Mouse (Mus musculus): ENCODE results near the gene Ush1g. TPM values are rescaled to one million over a fixed set of nuclear protein-coding genes. Genes with fewer than 3 reads are reported as not detected.
A peak's percentile ranks its signal among the peaks of the same experiment; 100 is the strongest.

Ush1g gene
- 0.06 and 0.11 TPM in 2 replicates for polyA plus RNA-seq (2015; fragmentation: Nextera tagmentation; extraction: Ambion mirVana)

DNA sequence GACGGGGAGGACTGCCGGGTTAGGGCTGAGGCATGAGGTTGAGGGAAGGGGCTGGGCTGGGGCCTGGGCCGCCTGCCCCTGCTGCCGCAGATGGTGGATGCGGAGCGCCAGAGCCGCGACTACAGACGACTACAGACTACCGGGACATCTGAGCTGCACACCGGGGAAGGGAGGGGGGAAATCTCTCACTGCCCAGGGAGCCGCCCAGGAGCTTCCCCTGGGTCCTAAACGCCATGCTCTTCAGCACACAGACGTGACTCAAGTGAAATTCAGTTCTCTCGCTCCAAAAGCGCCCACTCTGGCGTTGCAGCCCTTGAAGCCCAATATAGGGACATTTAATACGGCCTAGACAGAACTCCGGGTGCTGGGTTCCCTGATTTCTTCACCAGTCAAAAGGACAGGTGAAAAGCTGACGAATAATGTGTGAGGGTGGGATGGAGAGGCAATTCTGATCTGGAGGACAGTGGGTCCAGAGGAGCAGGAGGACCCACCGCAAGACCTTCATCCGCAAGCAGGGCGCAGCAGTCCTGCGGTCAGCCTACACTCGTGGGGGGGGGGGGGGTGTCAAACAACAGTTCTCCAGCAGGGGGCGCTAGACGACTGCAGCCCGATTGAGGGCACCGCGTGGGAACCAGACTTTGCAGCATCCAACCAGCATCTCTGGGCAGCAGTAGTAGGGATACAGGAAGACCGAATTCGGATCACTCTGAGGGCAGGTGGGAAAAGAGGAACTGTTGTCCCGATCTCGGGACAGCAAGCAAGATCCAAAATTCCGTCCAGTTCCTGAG is at the start of gene Ush1g:
Gene Ush1g, minus strand, starts transcription at position 136 of the 788 bp plus-strand sequence.
- peak; percentile 47; the same call in 1 of the 2 replicates for ATAC-seq

DNA sequence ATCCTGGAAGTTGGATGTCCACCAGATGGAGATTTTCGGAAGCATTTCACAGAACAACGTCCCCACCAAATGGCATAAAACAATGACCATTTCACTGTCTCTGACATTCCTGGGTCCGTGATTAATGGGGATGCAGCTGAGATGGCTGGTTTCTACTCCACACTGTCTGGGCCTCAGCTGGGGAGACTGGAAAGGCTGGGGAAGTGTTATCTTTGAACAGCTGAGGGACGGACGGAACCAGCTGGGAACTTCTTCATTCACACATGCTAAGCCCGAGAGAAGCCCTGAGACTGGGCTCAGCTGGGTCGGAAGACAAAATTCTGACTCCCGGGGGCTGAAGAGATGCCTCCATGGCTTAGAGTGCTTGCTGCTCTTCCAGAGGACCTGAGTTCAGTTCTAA is 49.5 kb upstream of the Ush1g start:
- ATAC-seq, result no peak

More for the DNA sequence above, at the start of gene Ush1g:
- Histone ChIP-seq H3K9me3 (ENCODE audit: control insufficient read depth, low read length) (no peaks in the 10 kb centered on the region), H3K4me1 (ENCODE audit: control insufficient read depth, insufficient read depth, low read length) (peaks cover 9% of the 10 kb centered on the region; the same call in 1 of the 2 replicates), H3K36me3 (ENCODE audit: control insufficient read depth, insufficient read depth, low read length) (no peaks in the 10 kb centered on the region), H3K4me2 (ENCODE audit: low read depth, low read length) (no peak within 1 kb of the TSS; the same call in 1 of the 2 replicates), H3K27me3 (replicated peaks; ENCODE audit: control insufficient read depth, insufficient read depth, low read length) (peaks cover 83% of the 10 kb centered on the region), H3K27ac (ENCODE audit: low read length) (no peak within 1 kb of the TSS), H3K9ac (ENCODE audit: low read depth, low read length) (peak within 1 kb of the TSS; percentile 44; the same call in 1 of the 2 replicates), H3K4me3 (ENCODE audit: low read length) (peak within 1 kb of the TSS; percentile 11)
- 5% methylated on average over 35 of the region's 35 CpGs for WGBS

DNA sequence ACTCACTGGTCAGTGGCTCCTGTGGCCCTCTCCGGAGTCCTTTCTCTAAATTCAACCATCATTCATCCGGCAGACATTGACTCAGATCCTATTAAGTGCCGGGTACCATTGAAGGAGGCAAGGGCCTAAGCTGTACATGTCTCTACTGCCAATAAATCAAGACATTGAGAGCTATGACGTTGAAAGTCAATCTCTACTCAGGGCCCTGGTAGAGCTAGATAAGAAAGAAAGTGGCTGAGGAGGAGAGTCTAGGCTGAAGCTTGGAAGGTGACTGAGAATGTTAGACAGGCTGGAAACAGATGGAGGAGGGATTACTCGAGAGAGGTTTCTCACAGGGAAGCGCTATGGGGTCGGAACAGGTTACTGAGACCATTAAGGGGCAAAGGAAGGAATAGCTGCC is 48.5 kb upstream of the Ush1g start:
- no peak overlapping the region for H3K9ac ChIP-seq (ENCODE audit: low read depth, low read length)
- H3K27me3 ChIP-seq (replicated peaks; ENCODE audit: control insufficient read depth, insufficient read depth, low read length), result peaks cover 26% of the 10 kb centered on the region
- H3K4me3 ChIP-seq (ENCODE audit: low read length), result no peak overlapping the region
- 55% methylated on average over 7 of the region's 7 CpGs for WGBS
- H3K4me1 ChIP-seq (ENCODE audit: control insufficient read depth, insufficient read depth, low read length), result peaks cover 16% of the 10 kb centered on the region
- no peak overlapping the region for H3K27ac ChIP-seq (ENCODE audit: low read length)
- H3K36me3 ChIP-seq (ENCODE audit: control insufficient read depth, insufficient read depth, low read length), result no peaks in the 10 kb centered on the region
- H3K9me3 ChIP-seq (ENCODE audit: control insufficient read depth, low read length), result no peaks in the 10 kb centered on the region
- no peak for ATAC-seq
- no peak overlapping the region for H3K4me2 ChIP-seq (ENCODE audit: low read depth, low read length)

More for the DNA sequence above, 49.5 kb upstream of the Ush1g start:
- H3K36me3 ChIP-seq (ENCODE audit: control insufficient read depth, insufficient read depth, low read length), result no peaks in the 10 kb centered on the region
- peaks cover 26% of the 10 kb centered on the region for H3K27me3 ChIP-seq (replicated peaks; ENCODE audit: control insufficient read depth, insufficient read depth, low read length)
- H3K4me2 ChIP-seq (ENCODE audit: low read depth, low read length), result no peak overlapping the region
- 65% methylated on average over 8 of the region's 8 CpGs for WGBS
- no peak overlapping the region for H3K27ac ChIP-seq (ENCODE audit: low read length)
- no peak overlapping the region for H3K4me3 ChIP-seq (ENCODE audit: low read length)
- H3K4me1 ChIP-seq (ENCODE audit: control insufficient read depth, insufficient read depth, low read length), result peaks cover 16% of the 10 kb centered on the region
- no peaks in the 10 kb centered on the region for H3K9me3 ChIP-seq (ENCODE audit: control insufficient read depth, low read length)
- H3K9ac ChIP-seq (ENCODE audit: low read depth, low read length), result no peak overlapping the region

DNA sequence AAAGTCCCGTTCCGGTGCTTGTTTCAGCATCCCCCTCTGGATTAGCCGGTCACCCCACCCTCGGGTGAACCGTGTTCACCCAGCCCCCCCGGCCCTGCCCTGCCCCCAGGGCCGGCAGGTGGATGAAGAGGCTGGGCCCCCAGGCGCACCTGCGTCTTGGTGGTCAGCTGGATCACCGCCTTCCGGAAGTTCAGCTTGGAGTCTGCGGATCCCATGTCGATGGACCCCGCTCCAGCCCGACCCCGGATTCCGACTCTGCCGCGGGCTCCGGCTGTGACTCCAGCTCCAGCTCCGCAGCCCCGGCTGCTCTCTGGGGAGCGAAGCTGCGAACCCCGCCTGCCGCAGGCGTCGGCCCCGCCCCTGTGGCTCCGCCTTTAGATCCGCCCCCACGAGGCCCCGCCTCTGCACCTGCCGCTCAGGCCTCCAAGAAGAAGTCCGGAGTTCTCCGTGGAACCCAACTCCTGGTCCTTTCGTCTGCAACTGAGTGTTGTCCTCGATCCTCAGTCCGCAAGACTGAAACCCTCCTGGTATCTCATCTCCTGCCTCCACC is 45.6 kb upstream of the Ush1g start, which contains the start of gene Hid1:
Gene Hid1, minus strand, starts transcription at position 362 of the 550 bp plus-strand sequence.
- Histone ChIP-seq H3K27me3 (replicated peaks; ENCODE audit: control insufficient read depth, insufficient read depth, low read length) (peaks cover 13% of the 10 kb centered on the region), H3K4me3 (ENCODE audit: low read length) (peak within 1 kb of the TSS; percentile 60), H3K27ac (ENCODE audit: low read length) (peak within 1 kb of the TSS; percentile 60), H3K4me1 (ENCODE audit: control insufficient read depth, insufficient read depth, low read length) (peaks cover 10% of the 10 kb centered on the region), H3K9me3 (ENCODE audit: control insufficient read depth, low read length) (no peaks in the 10 kb centered on the region), H3K36me3 (ENCODE audit: control insufficient read depth, insufficient read depth, low read length) (no peaks in the 10 kb centered on the region), H3K4me2 (ENCODE audit: low read depth, low read length) (peak within 1 kb of the TSS; percentile 90), H3K9ac (ENCODE audit: low read depth, low read length) (peak within 1 kb of the TSS; percentile 72)
- under 1% methylated on average over 37 of the region's 39 CpGs for WGBS
- peak; percentile 88 for ATAC-seq

DNA sequence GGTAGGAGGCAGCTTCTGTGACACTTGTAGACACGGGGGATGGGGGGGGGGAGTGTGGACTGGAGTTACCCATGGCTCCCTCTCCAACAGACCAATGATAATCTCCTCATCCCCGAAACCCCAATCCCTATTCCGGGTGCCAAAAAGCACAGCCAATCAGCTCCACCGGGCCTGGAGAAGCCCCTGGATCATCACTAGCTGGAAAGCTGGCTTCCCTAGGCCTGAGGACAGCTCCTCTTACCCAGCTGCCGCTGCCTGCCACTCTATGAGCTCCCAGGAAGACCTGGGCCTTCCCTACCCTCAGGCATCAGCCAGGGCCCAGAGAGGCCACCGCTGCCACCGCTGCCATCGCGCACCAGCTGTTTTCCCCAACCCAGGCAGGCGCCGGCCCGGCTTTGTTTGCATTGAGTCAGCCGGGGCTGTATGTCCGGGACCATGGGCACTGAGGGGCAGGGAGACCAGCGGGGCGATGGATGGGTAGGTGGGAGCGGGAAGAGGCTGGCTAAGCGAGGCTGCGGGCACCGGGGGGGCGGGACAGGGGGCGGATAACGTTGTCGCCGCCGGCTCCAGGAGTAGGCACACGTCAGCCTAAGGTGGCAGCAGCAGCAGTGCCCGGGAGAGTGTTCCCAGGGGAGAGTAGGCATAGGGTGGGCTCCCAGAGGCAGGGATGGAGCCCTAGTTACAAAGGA is 45.0 kb upstream of the Ush1g start:
- 4% methylated on average over 28 of the region's 28 CpGs for WGBS
- Histone ChIP-seq H3K27me3 (replicated peaks; ENCODE audit: control insufficient read depth, insufficient read depth, low read length) (peaks cover 13% of the 10 kb centered on the region), H3K9me3 (ENCODE audit: control insufficient read depth, low read length) (no peaks in the 10 kb centered on the region), H3K27ac (ENCODE audit: low read length) (peak overlapping the region; percentile 60), H3K4me2 (ENCODE audit: low read depth, low read length) (peak overlapping the region; percentile 90), H3K4me1 (ENCODE audit: control insufficient read depth, insufficient read depth, low read length) (peaks cover 10% of the 10 kb centered on the region), H3K36me3 (ENCODE audit: control insufficient read depth, insufficient read depth, low read length) (no peaks in the 10 kb centered on the region), H3K9ac (ENCODE audit: low read depth, low read length) (peak overlapping the region; percentile 72), H3K4me3 (ENCODE audit: low read length) (peak overlapping the region; percentile 60)
- ATAC-seq, result peak; percentile 45

DNA sequence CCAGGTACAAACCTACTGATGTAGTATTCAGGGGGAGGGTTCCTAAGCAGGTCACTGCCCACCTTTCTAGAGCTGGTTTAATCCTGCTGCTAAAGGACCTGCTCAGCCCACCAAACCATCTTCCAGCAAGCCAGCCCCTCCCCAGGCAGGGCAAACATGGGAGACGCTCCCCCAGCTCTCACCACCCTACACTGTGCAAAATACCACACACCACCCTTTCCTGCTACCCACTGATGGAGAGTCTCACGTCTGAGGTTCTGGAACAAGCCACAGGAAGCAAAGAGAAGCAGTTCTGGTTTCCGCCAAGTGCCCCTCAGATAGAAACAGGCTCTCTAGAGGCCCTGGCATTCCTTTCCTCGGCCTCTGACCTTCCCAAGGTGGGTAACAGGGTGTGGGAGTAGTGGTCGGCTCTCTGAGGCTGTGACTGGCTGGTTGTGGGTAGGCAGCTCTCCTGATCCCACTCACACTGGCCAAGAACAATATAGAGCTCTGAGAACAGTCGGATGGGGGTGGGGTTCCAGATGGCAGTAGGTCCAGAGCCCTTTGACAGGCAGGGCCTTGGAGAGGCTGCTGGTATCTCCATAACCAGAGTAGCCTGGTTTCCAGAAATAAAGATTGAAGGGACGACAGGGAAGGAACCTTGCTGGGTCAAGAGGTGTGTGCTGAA is 44.3 kb upstream of the Ush1g start:
- 0 out of 2 replicates have a peak overlapping the region, but pooled peaks have one; percentile 0 for H3K4me2 ChIP-seq (ENCODE audit: low read depth, low read length)
- H3K9me3 ChIP-seq (ENCODE audit: control insufficient read depth, low read length), result no peaks in the 10 kb centered on the region
- H3K36me3 ChIP-seq (ENCODE audit: control insufficient read depth, insufficient read depth, low read length), result no peaks in the 10 kb centered on the region
- peak overlapping the region; percentile 60 for H3K4me3 ChIP-seq (ENCODE audit: low read length)
- H3K4me1 ChIP-seq (ENCODE audit: control insufficient read depth, insufficient read depth, low read length), result peaks cover 10% of the 10 kb centered on the region
- 48% methylated on average over 7 of the region's 7 CpGs for WGBS
- no peak overlapping the region for H3K27ac ChIP-seq (ENCODE audit: low read length)
- ATAC-seq, result no peak
- no peak overlapping the region for H3K9ac ChIP-seq (ENCODE audit: low read depth, low read length)
- peaks cover 13% of the 10 kb centered on the region for H3K27me3 ChIP-seq (replicated peaks; ENCODE audit: control insufficient read depth, insufficient read depth, low read length)

DNA sequence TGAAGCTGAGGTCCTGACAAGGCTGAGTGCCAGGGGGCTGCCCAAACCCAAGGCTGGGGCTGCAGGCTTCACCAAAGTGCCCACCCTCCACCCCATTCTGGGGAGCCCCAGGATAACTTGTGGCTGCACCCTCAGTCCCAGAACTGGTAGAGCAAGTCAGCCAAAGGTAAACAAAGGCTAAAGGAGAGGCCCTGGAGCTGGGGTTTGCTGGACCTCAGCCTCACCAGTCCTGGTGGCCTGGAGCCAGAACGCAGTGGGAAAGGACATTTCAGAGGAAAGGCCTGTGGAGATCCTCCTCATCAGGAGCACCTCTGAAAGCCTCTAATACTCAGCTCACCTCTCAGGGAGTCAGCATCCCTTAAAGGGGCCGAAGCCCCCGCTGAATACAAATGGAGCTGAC is 42.3 kb upstream of the Ush1g start:
- Histone ChIP-seq H3K27me3 (replicated peaks; ENCODE audit: control insufficient read depth, insufficient read depth, low read length) (peaks cover 13% of the 10 kb centered on the region), H3K9me3 (ENCODE audit: control insufficient read depth, low read length) (no peaks in the 10 kb centered on the region), H3K4me1 (ENCODE audit: control insufficient read depth, insufficient read depth, low read length) (peaks cover 16% of the 10 kb centered on the region), H3K4me2 (ENCODE audit: low read depth, low read length) (no peak overlapping the region), H3K36me3 (ENCODE audit: control insufficient read depth, insufficient read depth, low read length) (no peaks in the 10 kb centered on the region), H3K4me3 (ENCODE audit: low read length) (no peak overlapping the region), H3K9ac (ENCODE audit: low read depth, low read length) (no peak overlapping the region), H3K27ac (ENCODE audit: low read length) (no peak overlapping the region)
- 80% methylated on average over 3 of the region's 3 CpGs for WGBS
- no peak for ATAC-seq

DNA sequence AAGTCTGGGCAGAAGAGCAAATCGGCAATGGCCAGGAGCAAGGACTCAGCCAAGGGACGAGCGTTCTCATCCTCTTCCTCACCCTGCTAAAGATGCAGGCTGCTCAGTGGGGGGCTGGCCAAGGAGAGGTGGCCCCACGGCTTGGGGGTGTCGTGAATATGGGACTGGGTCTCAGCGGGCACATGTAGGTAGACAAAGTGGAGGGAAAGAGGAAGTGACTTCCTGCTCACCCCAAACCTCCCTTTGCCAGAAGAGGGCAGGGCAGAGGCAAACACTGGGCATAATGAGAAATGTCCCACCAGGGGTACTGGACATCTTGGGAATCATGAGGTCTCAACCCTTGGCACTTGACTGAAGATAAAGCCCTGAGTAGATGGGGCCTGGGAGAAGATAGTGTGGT is 37.9 kb upstream of the Ush1g start:
- Histone ChIP-seq H3K4me3 (ENCODE audit: low read length) (no peak overlapping the region), H3K27me3 (replicated peaks; ENCODE audit: control insufficient read depth, insufficient read depth, low read length) (peaks cover 3% of the 10 kb centered on the region; the same call in 1 of the 2 replicates), H3K4me2 (ENCODE audit: low read depth, low read length) (no peak overlapping the region), H3K27ac (ENCODE audit: low read length) (peak overlapping the region; percentile 53; the same call in 1 of the 2 replicates), H3K9me3 (ENCODE audit: control insufficient read depth, low read length) (no peaks in the 10 kb centered on the region), H3K9ac (ENCODE audit: low read depth, low read length) (0 out of 2 replicates have a peak overlapping the region, but pooled peaks have one; percentile 3), H3K36me3 (ENCODE audit: control insufficient read depth, insufficient read depth, low read length) (no peaks in the 10 kb centered on the region), H3K4me1 (ENCODE audit: control insufficient read depth, insufficient read depth, low read length) (peaks cover 14% of the 10 kb centered on the region)
- no peak for ATAC-seq
- 62% methylated on average over 6 of the region's 6 CpGs for WGBS
